Mouse (Mus musculus): ENCODE results near the gene Sult2b1.

DNA sequence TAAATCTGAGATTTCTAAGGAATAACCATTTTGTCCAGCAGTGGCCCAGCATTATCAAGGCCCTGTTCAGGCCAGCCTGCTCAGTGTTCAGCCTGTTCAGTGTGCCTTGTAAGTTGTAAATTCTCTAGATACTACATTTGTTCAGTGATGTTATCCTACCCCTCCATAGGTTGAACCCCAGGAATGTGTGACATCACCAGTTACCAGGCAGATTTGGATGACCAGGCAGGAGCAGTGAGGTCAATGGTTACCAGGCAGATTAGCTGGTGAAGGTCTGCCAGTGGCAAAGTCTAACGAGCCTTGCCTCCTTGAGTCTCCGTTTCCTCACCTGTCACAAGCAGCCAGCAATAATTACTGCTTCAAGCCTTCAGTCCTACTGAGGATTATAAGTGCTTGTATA is 40.1 kb downstream of the Sult2b1 start:
- TF ChIP-seq CTCF (IDR thresholded peaks at IDR 0.05; ENCODE audit: control insufficient read depth, insufficient read depth, insufficient replicate concordance, low read depth, low read length) (no peak), POLR2A (IDR thresholded peaks at IDR 0.05; ENCODE audit: control insufficient read depth, low read depth, low read length) (no peak)
